Mouse (Mus musculus) liver, embryonic 15.5 days (tissue): ENCODE measurements at regions not wholly inside any gene's neighbourhood (a gene's known extent, or its start where the extent isn't known, plus 50 kb on each side); places are given as distances from the start of the nearest gene placed in this dataset.
A peak's percentile ranks its signal among the peaks of the same experiment; 100 is the strongest.
"Not testable (repeated sequence)": the region's sequence is repeated elsewhere in the genome, so short reads cannot be mapped to it uniquely, and the experiment has no call there.

Experiments used
- ATAC-seq: fragments of 200-750 bp; cut with Nextera tagmentation; 2 replicates; pipeline ENCODE4 v1.8.0; 2017; ENCODE audit warnings: moderate number of reproducible peaks, mild to moderate bottlenecking, moderate library complexity; ENCODE audit not compliant: insufficient read depth
- H3K27ac ChIP-seq: fragments of 300-500 bp; sonication (generic); replicated peaks from 2 replicates; pipeline ENCODE4 v1.5.1; 2015; ENCODE audit warnings: mild to moderate bottlenecking, inconsistent platforms
- H3K27me3 ChIP-seq: fragments of 300-500 bp; sonication (generic); 2 replicates; pipeline ENCODE4 v1.6.1; 2015; ENCODE audit warnings: mild to moderate bottlenecking, inconsistent platforms
- H3K36me3 ChIP-seq: fragments of 300-500 bp; sonication (generic); replicated peaks from 2 replicates; pipeline ENCODE4 v1.6.1; 2015; ENCODE audit warnings: moderate library complexity, mild to moderate bottlenecking, inconsistent platforms
- H3K4me1 ChIP-seq: fragments of 300-500 bp; sonication (generic); replicated peaks from 2 replicates; pipeline ENCODE4 v1.6.1; 2015; ENCODE audit warnings: inconsistent platforms
- H3K4me2 ChIP-seq: fragments of 300-500 bp; sonication (generic); 2 replicates; pipeline ENCODE4 v1.6.1; 2015; ENCODE audit warnings: moderate library complexity, mild to moderate bottlenecking, inconsistent platforms
- H3K4me3 ChIP-seq: fragments of 300-500 bp; sonication (generic); replicated peaks from 2 replicates; pipeline ENCODE4 v1.5.1; 2015; ENCODE audit warnings: mild to moderate bottlenecking, inconsistent platforms
- H3K9ac ChIP-seq: fragments of 300-500 bp; sonication (generic); 2 replicates; pipeline ENCODE4 v1.6.1; 2015; ENCODE audit warnings: moderate library complexity, mild to moderate bottlenecking, inconsistent platforms
- H3K9me3 ChIP-seq: fragments of 300-500 bp; sonication (generic); replicated peaks from 2 replicates; pipeline ENCODE4 v1.6.1; 2016; ENCODE audit warnings: inconsistent platforms
- WGBS: fragments of 180-500 bp; shearing (Covaris S2); methylation state at CpG from one replicate; pipeline ENCODE4 v1.1.7; 2015; ENCODE audit warnings: mixed read lengths; ENCODE audit not compliant: insufficient replicate concordance; 5-methylcytosine and 5-hydroxymethylcytosine counted together

DNA sequence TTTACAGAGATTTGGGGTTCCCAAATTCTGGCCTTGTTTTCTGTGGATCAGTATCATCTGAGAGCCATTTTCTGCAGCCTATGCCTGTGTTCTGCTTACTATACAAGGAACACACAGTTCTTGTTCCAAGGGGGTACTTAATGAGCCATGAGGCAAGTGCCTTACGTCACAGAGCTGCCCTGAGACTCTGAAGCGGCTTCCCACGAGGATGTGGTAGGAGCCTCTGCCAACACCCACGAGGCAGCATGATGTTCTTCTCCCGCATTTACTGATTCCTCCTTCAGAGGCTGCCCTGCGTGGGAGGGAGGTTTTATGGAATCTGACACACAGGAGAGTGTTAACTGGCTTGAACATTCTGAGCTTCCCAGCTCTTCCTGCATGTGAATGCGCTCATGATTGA is 101.4 kb upstream of the Tbl1x start:
- Histone ChIP-seq H3K36me3 (no peaks in the 10 kb centered on the region), H3K9me3 (no peaks in the 10 kb centered on the region), H3K27me3 (no peaks in the 10 kb centered on the region), H3K4me2 (no peak overlapping the region), H3K4me3 (no peak overlapping the region), H3K9ac (no peak overlapping the region), H3K4me1 (no peaks in the 10 kb centered on the region), H3K27ac (no peak overlapping the region)
- WGBS = 58% methylated on average over 7 of the region's 7 CpGs
- ATAC-seq = no peak

DNA sequence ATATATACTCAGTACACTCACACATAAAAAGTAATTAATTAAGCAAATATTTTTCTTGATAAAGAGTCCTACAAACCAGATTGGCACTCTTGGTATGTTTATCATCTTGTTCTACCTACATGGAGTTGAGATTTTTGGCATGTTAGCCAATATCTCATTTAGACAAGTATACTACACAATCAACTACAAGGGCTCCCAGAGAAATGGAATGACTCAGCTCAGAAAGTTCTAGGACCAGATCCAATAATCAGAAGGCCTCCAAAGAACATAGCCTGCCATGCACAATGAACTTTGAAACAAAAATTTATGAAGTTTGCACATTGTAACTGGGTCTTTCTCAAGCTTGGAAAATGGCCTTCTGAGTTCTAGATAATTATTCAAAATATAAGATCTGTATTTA is 100.0 kb upstream of the Tbl1x start:
- Histone ChIP-seq H3K4me1 (no peaks in the 10 kb centered on the region), H3K9ac (no peak overlapping the region), H3K4me3 (no peak overlapping the region), H3K36me3 (no peaks in the 10 kb centered on the region), H3K9me3 (no peaks in the 10 kb centered on the region), H3K27ac (no peak overlapping the region), H3K4me2 (no peak overlapping the region), H3K27me3 (no peaks in the 10 kb centered on the region)
- ATAC-seq = no peak

DNA sequence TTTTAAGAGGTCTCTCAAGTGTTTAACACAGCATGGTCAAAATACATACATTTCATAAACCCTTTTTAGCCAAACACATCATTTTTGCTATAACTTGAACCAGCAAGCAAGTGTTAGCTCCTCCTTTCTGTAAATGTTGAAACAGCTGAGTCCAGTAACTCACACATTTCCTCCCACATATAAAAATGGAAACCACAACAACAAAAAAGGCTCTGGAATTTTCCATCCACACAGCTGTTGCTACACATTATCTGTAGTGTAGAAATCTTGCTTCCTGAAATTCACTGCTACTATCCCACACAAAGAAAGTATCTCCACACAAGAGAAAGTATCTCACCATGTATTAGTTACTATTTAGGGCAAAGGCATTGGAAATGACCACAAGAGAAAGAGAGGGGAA is 96.7 kb upstream of the Tbl1x start:
- Histone ChIP-seq H3K27ac (no peak overlapping the region), H3K27me3 (no peaks in the 10 kb centered on the region), H3K4me2 (no peak overlapping the region), H3K9me3 (no peaks in the 10 kb centered on the region), H3K36me3 (no peaks in the 10 kb centered on the region), H3K4me1 (no peaks in the 10 kb centered on the region), H3K4me3 (no peak overlapping the region), H3K9ac (no peak overlapping the region)
- no peak for ATAC-seq

DNA sequence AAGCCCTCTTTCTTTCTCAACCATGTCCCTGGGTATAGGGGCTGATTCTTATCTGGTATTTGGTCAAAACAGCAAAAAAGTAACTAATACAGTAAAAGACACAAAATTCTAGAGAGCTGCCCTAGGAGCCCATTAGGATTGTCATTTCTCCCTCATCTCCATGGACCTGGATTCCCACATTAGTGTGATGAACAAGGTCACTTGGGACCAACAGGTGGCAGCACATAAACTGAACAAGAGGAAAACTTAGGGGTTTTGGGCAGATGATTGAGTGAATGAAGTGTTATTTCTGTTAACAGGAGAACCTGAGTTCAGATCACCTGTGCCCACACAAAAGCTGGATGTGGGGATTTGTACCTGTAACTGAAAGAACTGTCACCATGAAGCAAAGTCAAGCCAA is 93.0 kb upstream of the Tbl1x start:
- H3K4me3 ChIP-seq = no peak overlapping the region
- no peaks in the 10 kb centered on the region for H3K9me3 ChIP-seq
- no peak overlapping the region for H3K9ac ChIP-seq
- no peak overlapping the region for H3K27ac ChIP-seq
- H3K36me3 ChIP-seq = no peaks in the 10 kb centered on the region
- H3K27me3 ChIP-seq = no peaks in the 10 kb centered on the region
- no peaks in the 10 kb centered on the region for H3K4me1 ChIP-seq
- no peak overlapping the region for H3K4me2 ChIP-seq
- ATAC-seq = no peak

DNA sequence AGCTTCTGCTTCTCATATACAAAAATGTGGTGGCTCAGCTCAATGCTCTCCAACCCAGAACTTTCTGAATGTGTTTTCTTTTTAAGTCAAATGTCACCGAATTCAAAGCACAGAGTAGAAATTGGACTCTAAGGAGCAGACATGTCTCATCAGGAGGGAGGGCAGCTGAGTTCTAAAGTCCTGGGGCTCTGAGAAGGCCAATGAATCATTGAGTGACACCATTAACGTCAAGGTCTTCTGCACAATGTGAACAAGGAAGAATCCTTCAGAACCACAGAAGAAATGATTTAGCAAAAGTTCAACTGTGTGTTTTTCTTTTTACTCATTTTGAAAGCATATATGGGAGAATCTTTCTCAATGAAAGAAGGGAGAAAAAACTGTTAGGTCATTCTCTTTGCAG is 88.6 kb upstream of the Tbl1x start:
- no peaks in the 10 kb centered on the region for H3K9me3 ChIP-seq
- H3K27ac ChIP-seq = no peak overlapping the region
- H3K4me3 ChIP-seq = no peak overlapping the region
- H3K27me3 ChIP-seq = no peaks in the 10 kb centered on the region
- 51% methylated on average over 2 of the region's 2 CpGs for WGBS
- ATAC-seq = no peak
- H3K9ac ChIP-seq = no peak overlapping the region
- no peaks in the 10 kb centered on the region; the same call in 1 of the 2 replicates for H3K4me1 ChIP-seq
- H3K4me2 ChIP-seq = no peak overlapping the region
- H3K36me3 ChIP-seq = no peaks in the 10 kb centered on the region

DNA sequence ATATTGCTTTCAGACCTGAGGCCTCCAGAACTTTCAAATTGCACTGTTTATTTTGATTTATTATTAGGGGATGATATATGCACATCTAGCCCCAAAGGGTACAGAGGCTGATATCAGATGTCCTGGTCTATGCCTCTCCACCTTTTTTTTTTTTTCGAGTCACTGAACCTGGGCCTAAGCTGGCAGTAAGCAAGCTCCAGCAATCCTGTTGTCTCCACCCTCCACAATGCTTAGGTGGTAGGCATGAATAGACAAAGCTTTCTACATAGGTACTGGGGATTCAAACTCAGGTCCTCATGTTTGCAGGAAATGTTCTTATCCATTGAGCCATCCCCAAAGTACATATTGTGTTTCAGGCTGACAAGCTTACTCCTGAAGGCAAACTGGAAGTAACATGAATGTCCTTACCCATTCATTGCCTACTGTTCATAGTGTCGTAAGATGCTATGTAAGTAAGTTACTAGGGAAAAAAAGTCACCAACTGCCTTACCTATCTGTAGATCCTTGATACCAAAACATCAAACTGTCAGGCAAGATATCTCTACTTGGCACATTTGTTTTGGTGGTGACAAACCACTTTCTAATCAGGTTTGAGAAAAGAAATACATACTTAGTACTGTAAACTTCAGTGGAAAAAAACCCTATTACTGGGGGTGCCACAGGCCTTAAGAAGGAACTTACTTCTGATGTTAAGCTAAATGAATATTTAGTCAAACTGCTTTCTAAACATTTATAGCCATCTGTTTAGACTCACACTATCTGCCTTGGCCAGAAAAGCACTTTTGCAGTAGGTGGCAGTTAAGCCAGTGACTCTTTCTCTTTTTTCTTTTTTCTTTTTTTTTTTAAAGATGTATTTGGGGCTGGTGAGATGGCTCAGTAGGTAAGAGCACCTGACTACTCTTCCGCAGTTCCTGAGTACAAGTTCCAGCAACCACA is 85.8 kb upstream of the Tbl1x start:
- Histone ChIP-seq H3K27me3 (no peaks in the 10 kb centered on the region), H3K36me3 (no peaks in the 10 kb centered on the region), H3K27ac (peak overlapping the region; percentile 41; the same call in 1 of the 2 replicates), H3K9me3 (no peaks in the 10 kb centered on the region), H3K9ac (no peak overlapping the region), H3K4me3 (no peak overlapping the region), H3K4me1 (no peaks in the 10 kb centered on the region; the same call in 1 of the 2 replicates), H3K4me2 (no peak overlapping the region)
- WGBS = 34% methylated on average over 3 of the region's 3 CpGs
- ATAC-seq = peak; percentile 73

DNA sequence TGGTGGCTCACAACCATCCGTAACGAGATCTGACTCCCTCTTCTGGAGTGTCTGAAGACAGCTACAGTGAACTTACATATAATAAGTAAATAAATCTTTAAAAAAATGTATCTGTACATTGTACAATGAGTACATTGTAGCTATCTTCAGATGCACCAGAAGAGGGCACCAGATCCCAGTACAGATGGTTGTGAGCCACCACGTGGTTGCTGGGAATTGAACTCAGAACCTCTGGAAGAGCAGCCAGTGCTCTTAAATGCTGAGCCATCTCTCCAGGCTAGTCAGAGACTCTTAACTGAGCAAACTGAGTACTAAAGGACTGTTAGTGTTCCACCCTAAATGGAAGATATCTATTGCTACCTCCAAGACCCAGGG is 85.1 kb upstream of the Tbl1x start:
- H3K9ac ChIP-seq, H3K4me2 ChIP-seq, H3K9me3 ChIP-seq, H3K4me3 ChIP-seq, H3K27ac ChIP-seq, H3K4me1 ChIP-seq, H3K27me3 ChIP-seq, H3K36me3 ChIP-seq, ATAC-seq: not testable (repeated sequence)
- WGBS = 46% methylated on average over 3 of the region's 3 CpGs

DNA sequence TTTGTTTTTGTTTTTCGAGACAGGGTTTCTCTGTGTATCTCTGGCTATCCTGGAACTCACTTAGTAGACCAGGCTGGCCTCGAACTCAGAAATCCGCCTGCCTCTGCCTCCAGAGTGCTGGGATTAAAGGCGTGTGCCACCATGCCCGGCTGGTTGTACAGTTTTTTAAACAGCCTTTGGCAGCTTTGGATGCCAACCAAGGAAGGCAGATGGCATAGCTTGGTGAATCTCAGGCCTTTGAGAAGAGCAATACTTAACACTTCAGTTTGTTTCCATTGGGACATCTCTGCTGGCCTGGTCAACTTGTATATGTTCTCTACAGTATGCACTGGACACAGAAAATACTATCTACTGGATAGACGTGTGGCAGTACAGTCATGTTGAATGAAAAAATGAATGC is 84.0 kb upstream of the Tbl1x start:
- H3K27me3 ChIP-seq, H3K36me3 ChIP-seq, ATAC-seq, H3K4me3 ChIP-seq, H3K4me1 ChIP-seq, H3K9ac ChIP-seq, H3K9me3 ChIP-seq, H3K27ac ChIP-seq, H3K4me2 ChIP-seq: not testable (repeated sequence)
- 75% methylated on average over 6 of the region's 6 CpGs for WGBS

DNA sequence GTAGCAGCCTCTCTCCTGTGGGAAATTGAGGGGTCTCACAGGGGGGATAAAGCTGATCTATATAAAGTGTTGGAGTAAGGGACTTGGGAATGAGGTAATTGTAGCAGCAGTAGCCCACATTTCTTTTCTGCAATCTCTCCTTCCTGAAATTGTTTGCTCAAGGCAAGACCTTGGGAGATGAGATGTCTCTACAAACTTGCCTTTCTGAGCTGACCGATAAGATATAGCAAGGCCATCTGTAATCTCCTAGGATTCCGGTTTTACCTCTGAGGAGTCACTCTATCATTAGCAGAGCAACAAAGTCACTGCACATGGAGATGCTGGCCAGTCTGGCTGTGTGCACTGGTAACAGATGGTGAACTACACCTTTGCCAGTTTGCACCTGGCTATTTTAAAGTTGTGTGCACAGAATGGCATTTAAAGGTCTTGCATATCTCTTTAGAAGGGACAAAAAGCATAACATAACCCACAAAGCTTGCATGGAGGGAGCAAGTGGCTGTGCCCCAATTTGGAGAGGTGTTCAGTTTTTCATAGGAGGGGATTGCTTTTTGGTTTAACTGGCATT is 78.7 kb upstream of the Tbl1x start:
- Histone ChIP-seq H3K27ac (no peak overlapping the region), H3K4me2 (no peak overlapping the region)
- ATAC-seq = no peak

DNA sequence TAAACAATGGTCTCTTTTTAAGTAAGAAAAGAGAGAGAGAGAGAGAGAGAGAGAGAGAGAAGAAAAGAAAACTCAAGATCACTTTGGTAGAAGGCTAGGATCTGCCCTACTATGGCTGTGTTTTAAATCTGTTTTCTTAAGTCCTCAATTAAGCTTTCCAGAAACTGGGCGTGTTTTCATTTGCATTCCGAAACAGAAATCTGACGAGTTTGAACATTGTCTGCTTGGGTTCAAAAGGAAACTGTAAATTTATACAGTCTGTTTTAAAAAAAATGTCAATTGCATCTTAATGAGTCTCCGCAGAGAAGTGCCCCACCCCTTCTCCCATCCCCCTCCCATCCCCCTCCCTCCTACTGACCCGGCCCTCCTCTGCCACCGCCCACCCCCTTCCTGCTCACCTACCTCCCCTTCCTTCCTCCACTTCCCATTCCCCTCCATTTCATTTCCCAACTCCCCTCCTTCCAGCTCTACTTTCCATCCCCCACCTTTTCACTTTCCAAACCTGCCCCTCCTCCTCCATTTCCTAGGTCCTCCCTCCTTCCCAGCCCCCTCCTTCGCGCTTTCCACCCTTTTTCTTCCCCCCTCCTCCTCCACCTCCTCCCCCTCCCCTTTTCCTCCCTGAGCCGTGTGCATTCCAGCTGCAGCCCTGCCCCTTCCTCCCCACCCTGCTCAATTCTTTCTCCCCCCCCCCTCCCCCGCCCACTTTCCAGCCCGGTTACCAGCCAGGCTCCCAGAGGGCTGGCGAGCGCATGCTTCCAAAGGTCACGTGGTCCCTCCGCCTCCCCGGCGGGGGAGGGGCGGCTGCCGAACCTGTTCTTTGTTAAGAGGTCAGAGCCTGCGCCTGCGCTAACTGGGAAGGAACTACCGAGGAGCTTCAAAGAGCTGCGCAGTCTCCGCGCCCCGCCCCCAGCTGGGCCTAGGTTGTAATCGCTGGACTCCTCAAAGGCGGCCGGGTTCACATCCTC is 77.7 kb upstream of the Tbl1x start:
- peak; percentile 85 for ATAC-seq
- peak overlapping the region; percentile 29 for H3K4me3 ChIP-seq
- H3K27ac ChIP-seq = no peak overlapping the region
- H3K4me1 ChIP-seq = no peaks in the 10 kb centered on the region; the same call in 1 of the 2 replicates
- peak overlapping the region; percentile 61 for H3K4me2 ChIP-seq
- no peak overlapping the region for H3K9ac ChIP-seq
- 11% methylated on average over 29 of the region's 29 CpGs for WGBS
- no peaks in the 10 kb centered on the region for H3K36me3 ChIP-seq
- H3K27me3 ChIP-seq = no peaks in the 10 kb centered on the region
- H3K9me3 ChIP-seq = no peaks in the 10 kb centered on the region

More for the DNA sequence above, 78.7 kb upstream of the Tbl1x start:
- WGBS = 35% methylated on average over 2 of the region's 2 CpGs
- H3K27me3 ChIP-seq = no peaks in the 10 kb centered on the region
- H3K36me3 ChIP-seq = no peaks in the 10 kb centered on the region
- no peak overlapping the region for H3K4me3 ChIP-seq
- no peak overlapping the region for H3K9ac ChIP-seq
- no peaks in the 10 kb centered on the region for H3K9me3 ChIP-seq
- H3K4me1 ChIP-seq = no peaks in the 10 kb centered on the region; the same call in 1 of the 2 replicates

DNA sequence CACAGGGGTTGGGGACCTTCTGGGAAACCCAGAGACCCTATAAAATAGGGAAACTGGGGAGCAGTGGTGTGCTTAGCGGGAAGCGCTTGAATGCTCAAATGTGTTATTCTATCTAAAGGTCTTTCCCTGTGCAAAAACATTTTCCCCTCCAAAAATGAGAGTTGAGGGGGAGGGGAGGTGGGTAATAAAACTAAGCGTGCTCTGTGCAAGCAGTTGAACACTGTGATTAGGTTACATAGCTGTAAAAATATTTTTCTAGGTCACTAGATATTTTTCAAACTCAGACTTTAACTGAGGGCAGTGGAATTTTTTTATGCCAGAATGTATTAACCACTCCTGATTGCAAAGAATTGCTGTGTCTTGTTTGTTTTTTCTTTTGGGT is 77.0 kb upstream of the Tbl1x start:
- Histone ChIP-seq H3K27me3 (no peaks in the 10 kb centered on the region), H3K4me2 (peak overlapping the region; percentile 61), H3K4me3 (peak overlapping the region; percentile 29), H3K27ac (no peak overlapping the region), H3K4me1 (no peaks in the 10 kb centered on the region; the same call in 1 of the 2 replicates), H3K36me3 (no peaks in the 10 kb centered on the region), H3K9ac (no peak overlapping the region), H3K9me3 (no peaks in the 10 kb centered on the region)
- WGBS = 25% methylated on average over 3 of the region's 3 CpGs
- ATAC-seq = no peak
